Mouse (Mus musculus) MEL (cell line): Measurements from ENCODE around the gene Tchp. TPM values are rescaled to one million over a fixed set of nuclear protein-coding genes. Genes with fewer than 3 reads are reported as not detected.

Source experiments
- DNase-seq: peaks from one replicate; pipeline ENCODE4 v3.0.0; 2011; ENCODE audit warnings: low read depth, low spot score
- H3K27ac ChIP-seq: 2 replicates; pipeline ENCODE4 v1.5.1; 2012; ENCODE audit warnings: low read depth, mild to moderate bottlenecking, control low read depth, low read length, moderate library complexity; ENCODE audit not compliant: control insufficient read depth
- H3K27me3 ChIP-seq, 2 experiments: fragments of 150-350 bp in 1 of 2; sonication (generic) in 1 of 2; 2 replicates each; pipeline ENCODE4 v1.6.1; 2012; ENCODE audit warnings: low read length in 2 of 2, mild to moderate bottlenecking in 2 of 2, improper control_type of control experiment in 1 of 2, moderate library complexity in 1 of 2; ENCODE audit not compliant: insufficient read depth in 2 of 2, control insufficient read depth in 1 of 2
- H3K36me3 ChIP-seq, 2 experiments: 2 replicates each; pipeline ENCODE4 v1.6.1; 2012 to 2014; ENCODE audit warnings: low read length in 2 of 2, improper control_type of control experiment in 1 of 2, inconsistent platforms in 1 of 2, mild to moderate bottlenecking in 1 of 2; ENCODE audit not compliant: insufficient read depth in 2 of 2, control insufficient read depth in 1 of 2
- H3K4me1 ChIP-seq, 2 experiments: fragments of 150-350 bp in 1 of 2; sonication (generic) in 1 of 2; 2 replicates each; pipeline ENCODE4 v1.6.1; 2012; ENCODE audit warnings: low read length in 2 of 2, improper control_type of control experiment in 1 of 2, mild to moderate bottlenecking in 1 of 2; ENCODE audit not compliant: insufficient read depth in 2 of 2, control insufficient read depth in 1 of 2
- H3K4me3 ChIP-seq, 2 experiments: fragments of 150-350 bp in 1 of 2; sonication (generic) in 1 of 2; 2 replicates each; pipeline ENCODE4 v1.5.1; 2012; ENCODE audit warnings: low read depth in 2 of 2, low read length in 2 of 2, mild to moderate bottlenecking in 2 of 2, moderate library complexity in 2 of 2, control low read depth in 1 of 2, improper control_type of control experiment in 1 of 2; ENCODE audit not compliant: control insufficient read depth in 1 of 2, insufficient read depth in 1 of 2
- H3K79me2 ChIP-seq: 2 replicates; pipeline ENCODE4 v1.6.1; 2012; ENCODE audit warnings: mild to moderate bottlenecking, low read length, moderate library complexity; ENCODE audit not compliant: control insufficient read depth, poor library complexity, insufficient read depth
- H3K9ac ChIP-seq: 2 replicates; pipeline ENCODE4 v1.6.1; 2012; ENCODE audit warnings: low read depth, mild to moderate bottlenecking, control low read depth, low read length, moderate library complexity; ENCODE audit not compliant: control insufficient read depth, poor library complexity, severe bottlenecking
- H3K9me3 ChIP-seq: fragments of 150-350 bp; sonication (generic); replicated peaks from 2 replicates; pipeline ENCODE4 v1.6.1; 2012; ENCODE audit warnings: mild to moderate bottlenecking, low read length, improper control_type of control experiment, moderate library complexity; ENCODE audit not compliant: insufficient read depth
- BHLHE40 ChIP-seq: IDR thresholded peaks from 2 replicates; pipeline ENCODE4 v1.6.1; 2012; ENCODE audit warnings: low read depth, mild to moderate bottlenecking, inconsistent platforms, low read length, improper control_type of control experiment, borderline replicate concordance
- CHD1 ChIP-seq: IDR thresholded peaks from 2 replicates; pipeline ENCODE4 v1.6.1; 2012; ENCODE audit warnings: low read depth, mild to moderate bottlenecking, inconsistent platforms, low read length, improper control_type of control experiment
- CTCF ChIP-seq, 3 experiments: IDR thresholded peaks in 2 of 3; conservative IDR thresholded peaks in 1 of 3; 2 replicates each; pipeline ENCODE4 v1.5.1; 2011 to 2012; ENCODE audit warnings: low read length in 3 of 3, low read depth in 2 of 3, mild to moderate bottlenecking in 2 of 3, improper control_type of control experiment in 1 of 3, inconsistent platforms in 1 of 3, mixed read lengths in 1 of 3, moderate library complexity in 1 of 3; ENCODE audit not compliant: control insufficient read depth in 1 of 3, insufficient read depth in 1 of 3, poor library complexity in 1 of 3, severe bottlenecking in 1 of 3
- ELF1 ChIP-seq: IDR thresholded peaks from 2 replicates; pipeline ENCODE4 v1.6.1; 2014; ENCODE audit warnings: low read depth, mild to moderate bottlenecking, inconsistent platforms, low read length, improper control_type of control experiment, moderate library complexity
- EP300 ChIP-seq, 2 experiments: IDR thresholded peaks; 2 replicates each; pipeline ENCODE4 v1.6.1; 2011; ENCODE audit warnings: improper control_type of control experiment in 2 of 2, low read length in 2 of 2, low read depth in 1 of 2, mild to moderate bottlenecking in 1 of 2
- ETS1 ChIP-seq: IDR thresholded peaks from 2 replicates; pipeline ENCODE4 v1.6.1; 2012; ENCODE audit warnings: low read depth, mild to moderate bottlenecking, inconsistent platforms, low read length, improper control_type of control experiment, moderate library complexity
- GATA1 ChIP-seq: IDR thresholded peaks from 2 replicates; pipeline ENCODE4 v1.6.1; 2011; ENCODE audit warnings: low read depth, low read length, improper control_type of control experiment
- HCFC1 ChIP-seq: IDR thresholded peaks from 2 replicates; pipeline ENCODE4 v1.6.1; 2012; ENCODE audit warnings: low read depth, mild to moderate bottlenecking, inconsistent platforms, low read length, improper control_type of control experiment, moderate library complexity
- KAT2A ChIP-seq: conservative IDR thresholded peaks from 2 replicates; pipeline ENCODE4 v1.6.1; 2012; ENCODE audit warnings: low read depth, low read length, improper control_type of control experiment, inconsistent platforms
- MEF2A ChIP-seq: IDR thresholded peaks from 2 replicates; pipeline ENCODE4 v1.6.1; 2014; ENCODE audit warnings: low read depth, mild to moderate bottlenecking, inconsistent platforms, low read length, improper control_type of control experiment; ENCODE audit not compliant: poor library complexity, insufficient replicate concordance, severe bottlenecking; ENCODE audit errors: extremely low read depth
- MXI1 ChIP-seq: IDR thresholded peaks from 2 replicates; pipeline ENCODE4 v1.6.1; 2011; ENCODE audit warnings: mild to moderate bottlenecking, low read depth, low read length, improper control_type of control experiment
- NELFE ChIP-seq: IDR thresholded peaks from 2 replicates; pipeline ENCODE4 v1.6.1; 2011; ENCODE audit warnings: low read depth, low read length, improper control_type of control experiment
- NRF1 ChIP-seq: IDR thresholded peaks from 2 replicates; pipeline ENCODE4 v1.6.1; 2014; ENCODE audit warnings: low read depth, mild to moderate bottlenecking, inconsistent platforms, low read length, improper control_type of control experiment, moderate library complexity; ENCODE audit not compliant: poor library complexity, insufficient read depth, severe bottlenecking
- POLR2A ChIP-seq, 2 experiments: IDR thresholded peaks; 2 replicates each; pipeline ENCODE4 v1.6.1; 2011 to 2012; ENCODE audit warnings: low read length in 2 of 2, mild to moderate bottlenecking in 2 of 2, control low read depth in 1 of 2, improper control_type of control experiment in 1 of 2, low read depth in 1 of 2, moderate library complexity in 1 of 2; ENCODE audit not compliant: control insufficient read depth in 1 of 2, insufficient read depth in 1 of 2, poor library complexity in 1 of 2
- POLR2AphosphoS2 ChIP-seq: IDR thresholded peaks from 2 replicates; pipeline ENCODE4 v1.6.1; 2011; ENCODE audit warnings: low read length, improper control_type of control experiment
- RCOR1 ChIP-seq: IDR thresholded peaks from 2 replicates; pipeline ENCODE4 v1.6.1; 2012; ENCODE audit warnings: low read depth, mild to moderate bottlenecking, inconsistent platforms, low read length, improper control_type of control experiment
- SMC3 ChIP-seq: IDR thresholded peaks from 2 replicates; pipeline ENCODE4 v1.6.1; 2011; ENCODE audit warnings: low read depth, low read length, improper control_type of control experiment
- TCF12 ChIP-seq: IDR thresholded peaks from 2 replicates; pipeline ENCODE4 v1.6.1; 2014; ENCODE audit warnings: low read depth, mild to moderate bottlenecking, inconsistent platforms, low read length, improper control_type of control experiment, moderate library complexity
- UBTF ChIP-seq: IDR thresholded peaks from 2 replicates; pipeline ENCODE4 v1.6.1; 2012; ENCODE audit warnings: low read depth, mild to moderate bottlenecking, inconsistent platforms, low read length, improper control_type of control experiment, moderate library complexity, borderline replicate concordance; ENCODE audit not compliant: insufficient read depth
- USF1 ChIP-seq: IDR thresholded peaks from 2 replicates; pipeline ENCODE4 v1.6.1; 2014; ENCODE audit warnings: low read depth, mild to moderate bottlenecking, inconsistent platforms, low read length, improper control_type of control experiment, moderate library complexity
- USF2 ChIP-seq, 2 experiments: IDR thresholded peaks; 2 replicates each; pipeline ENCODE4 v1.6.1; 2011 to 2012; ENCODE audit warnings: improper control_type of control experiment in 2 of 2, low read length in 2 of 2, borderline replicate concordance in 1 of 2, inconsistent platforms in 1 of 2, low read depth in 1 of 2, mild to moderate bottlenecking in 1 of 2; ENCODE audit not compliant: insufficient read depth in 1 of 2
- ZC3H11A ChIP-seq: IDR thresholded peaks from 2 replicates; pipeline ENCODE4 v1.6.1; 2012; ENCODE audit warnings: low read depth, mild to moderate bottlenecking, inconsistent platforms, low read length, improper control_type of control experiment
- ZKSCAN1 ChIP-seq: IDR thresholded peaks from 2 replicates; pipeline ENCODE4 v1.6.1; 2012; ENCODE audit warnings: low read depth, mild to moderate bottlenecking, inconsistent platforms, low read length, improper control_type of control experiment, moderate library complexity
- ZMIZ1 ChIP-seq: IDR thresholded peaks from 2 replicates; pipeline ENCODE4 v1.6.1; 2012; ENCODE audit warnings: low read depth, mild to moderate bottlenecking, inconsistent platforms, low read length, improper control_type of control experiment, moderate library complexity
- polyA plus RNA-seq, 2 experiments: library from polyadenylated mRNA; stranded (reverse) in 1 of 2; unstranded in 1 of 2; fragments of >175 nt in 1 of 2; fragments of >200 nt in 1 of 2; gene quantifications; 2 replicates each; pipeline versions ENCODE4 v1.2.1 to v1.2.4; 2012; ENCODE audit warnings: low replicate concordance in 2 of 2, low read depth in 1 of 2; ENCODE audit not compliant: insufficient read length in 2 of 2, insufficient read depth in 1 of 2, missing spikeins in 1 of 2
- total RNA-seq: library from RNA; depleted of rRNA; stranded (reverse); fragments of 300-350 nt; gene quantifications from 2 replicates; pipeline ENCODE4 v1.2.3, GENCODE M21; 2012

Gene Tchp
- total and polyA plus RNA-seq, 3 experiments, result 13.6 to 21.1 TPM; not detected in 1

DNA sequence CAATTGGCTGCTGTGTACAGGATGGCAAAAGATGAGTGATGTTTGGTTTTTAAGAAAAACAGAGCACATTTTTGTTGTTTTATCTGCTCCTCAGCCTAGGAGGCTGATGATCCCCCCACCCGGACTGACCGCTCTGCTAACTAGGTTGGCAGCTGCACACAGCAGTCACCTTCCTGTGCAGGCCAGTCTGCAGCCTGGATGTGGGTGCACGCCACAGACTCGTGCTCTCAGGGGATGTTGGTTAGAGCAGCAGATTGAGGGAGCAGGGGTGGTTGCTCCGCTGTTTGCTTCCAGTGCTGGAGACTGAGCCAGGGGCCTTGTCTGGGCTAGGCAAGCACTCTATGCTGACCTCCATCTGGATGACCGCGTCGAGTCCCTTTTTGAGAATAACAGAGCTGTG, 62.2 kb downstream of the Tchp start:
- H3K4me1 ChIP-seq, result peaks cover 0 to 5% of the 10 kb centered on the region in 2 experiments; a peak in 1 of 4 replicates
- no peak for DNase-seq
- no peak overlapping the region for H3K4me3 ChIP-seq
- peaks cover 63% of the 10 kb centered on the region for H3K79me2 ChIP-seq
- TF ChIP-seq ZKSCAN1 (no peak), HCFC1 (no peak), UBTF (no peak), KAT2A (no peak), SMC3 (no peak), NELFE (no peak), EP300 (IDR thresholded peaks at IDR 0.05; ENCODE audit: low read depth in 1 of 2, low read length in 2 of 2) (no peak), USF2 (IDR thresholded peaks at IDR 0.05; ENCODE audit: borderline replicate concordance in 1 of 2, insufficient read depth in 1 of 2, low read depth in 1 of 2, low read length in 2 of 2) (no peak), POLR2AphosphoS2 (no peak), BHLHE40 (no peak), TCF12 (no peak), POLR2A (IDR thresholded peaks at IDR 0.05; ENCODE audit: control insufficient read depth in 1 of 2, insufficient read depth in 1 of 2, low read depth in 1 of 2, low read length in 2 of 2, poor library complexity in 1 of 2) (no peak), CHD1 (no peak), NRF1 (no peak), ZC3H11A (no peak), USF1 (no peak), ZMIZ1 (no peak), MXI1 (no peak), MEF2A (no peak)
- TF ChIP-seq, all 39 proteins: peak for 0
- H3K9ac ChIP-seq, result no peak overlapping the region
- H3K9me3 ChIP-seq, result no peaks in the 10 kb centered on the region
- H3K27me3 ChIP-seq, result no peaks in the 10 kb centered on the region
- no peak overlapping the region for H3K27ac ChIP-seq
- H3K36me3 ChIP-seq, result peaks cover 2 to 7% of the 10 kb centered on the region in 2 experiments; a peak in 2 of 4 replicates

DNA sequence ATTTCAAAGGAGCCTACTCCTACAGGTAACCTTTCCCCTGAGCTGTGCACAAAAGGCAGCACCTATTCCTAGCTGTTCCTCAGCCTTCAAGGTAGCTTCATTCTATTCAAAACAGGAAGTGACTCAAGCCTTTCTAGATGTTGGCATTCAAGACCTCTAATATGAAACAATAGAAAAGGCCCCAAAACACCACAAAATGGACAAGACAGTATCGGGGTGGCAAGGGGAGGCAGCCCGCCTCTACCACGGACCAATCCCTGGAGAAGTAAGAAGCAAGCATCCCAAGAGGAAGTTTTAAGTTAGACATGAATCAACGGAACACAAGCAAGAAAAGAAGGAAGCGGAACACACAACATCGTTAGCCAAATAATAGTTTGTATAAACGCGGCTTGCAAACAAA, 64.2 kb downstream of the Tchp start:
- H3K27ac ChIP-seq, result peak overlapping the region; percentile 80
- H3K36me3 ChIP-seq, result peaks cover 3 to 11% of the 10 kb centered on the region in 2 experiments
- DNase-seq, result peak; percentile 72
- no peaks in the 10 kb centered on the region for H3K27me3 ChIP-seq
- peak overlapping the region; percentile 94 for H3K9ac ChIP-seq
- no peaks in the 10 kb centered on the region for H3K9me3 ChIP-seq
- peaks cover 0 to 13% of the 10 kb centered on the region in 2 experiments; a peak in 3 of 4 replicates for H3K4me1 ChIP-seq
- peaks cover 81% of the 10 kb centered on the region for H3K79me2 ChIP-seq
- TF ChIP-seq GATA1 (no peak), ELF1 (peak; percentile 37; the same call in 1 of the 2 replicates), CTCF (IDR thresholded peaks at IDR 0.05 in 2 of 3, conservative IDR thresholded peaks at IDR 0.05 in 1 of 3; ENCODE audit: control insufficient read depth in 1 of 3, insufficient read depth in 1 of 3, low read depth in 2 of 3, low read length in 3 of 3, poor library complexity in 1 of 3, severe bottlenecking in 1 of 3) (no peak), SMC3 (no peak), ETS1 (no peak), RCOR1 (no peak)
- H3K4me3 ChIP-seq, result peak overlapping the region; percentile 71 to 77
